Mouse (Mus musculus) forebrain, embryonic 16.5 days (tissue): ENCODE data around the gene Ctnna2. TPM values are rescaled to one million over a fixed set of nuclear protein-coding genes. Genes with fewer than 3 reads are reported as not detected.
A peak's percentile ranks its signal among the peaks of the same experiment; 100 is the strongest.

Experiments used
- ATAC-seq: fragments of 200-750 bp; cut with Nextera tagmentation; 2 replicates; pipeline ENCODE4 v1.8.0; 2017; ENCODE audit warnings: mild to moderate bottlenecking, moderate library complexity
- H3K27ac ChIP-seq: fragments of 300-500 bp; sonication (generic); 2 replicates; pipeline ENCODE4 v1.5.1; 2014; ENCODE audit warnings: low read length, control low read depth
- H3K27me3 ChIP-seq: fragments of 300-500 bp; sonication (generic); replicated peaks from 2 replicates; pipeline ENCODE4 v1.6.1; 2014; ENCODE audit warnings: low read length; ENCODE audit not compliant: control insufficient read depth, insufficient read depth
- H3K36me3 ChIP-seq: fragments of 300-500 bp; sonication (generic); 2 replicates; pipeline ENCODE4 v1.6.1; 2014; ENCODE audit not compliant: control insufficient read depth, insufficient read depth
- H3K4me1 ChIP-seq: fragments of 300-500 bp; sonication (generic); replicated peaks from 2 replicates; pipeline ENCODE4 v1.6.1; 2014; ENCODE audit warnings: low read length; ENCODE audit not compliant: control insufficient read depth, insufficient read depth
- H3K4me2 ChIP-seq: fragments of 300-500 bp; sonication (generic); 2 replicates; pipeline ENCODE4 v1.6.1; 2014; ENCODE audit warnings: mild to moderate bottlenecking, low read length, control low read depth
- H3K4me3 ChIP-seq: fragments of 300-500 bp; sonication (generic); replicated peaks from 2 replicates; pipeline ENCODE4 v1.5.1; 2014; ENCODE audit warnings: mild to moderate bottlenecking, low read length, control low read depth
- H3K9ac ChIP-seq: fragments of 300-500 bp; sonication (generic); replicated peaks from 2 replicates; pipeline ENCODE4 v1.6.1; 2014; ENCODE audit warnings: low read depth, low read length, control low read depth
- H3K9me3 ChIP-seq: fragments of 300-500 bp; sonication (generic); 2 replicates; pipeline ENCODE4 v1.6.1; 2016; ENCODE audit warnings: low read length; ENCODE audit not compliant: control insufficient read depth
- WGBS: fragments of 180-500 bp; shearing (Covaris S2); extraction: QIAGEN DNeasy Blood & Tissue Kit; methylation state at CpG from one replicate; pipeline ENCODE4 v1.1.7; 2014; 5-methylcytosine and 5-hydroxymethylcytosine counted together
- polyA plus RNA-seq: library from polyadenylated mRNA; unstranded; fragments of >200 nt; fragmentation: Nextera tagmentation; extraction: Ambion mirVana; gene quantifications from 2 replicates; pipeline ENCODE4 v1.2.1, GENCODE M21; 2015

Ctnna2 gene
- polyA plus RNA-seq, 1 experiment from 2014 or later, result 149 TPM

GRCm38 (mm10) chr6:77075396-77076376 is 903.8 kb downstream of the Ctnna2 start:
- H3K27ac ChIP-seq, result 0 out of 2 replicates have a peak overlapping the region, but pooled peaks have one; percentile 27
- H3K9ac ChIP-seq, result no peak overlapping the region
- H3K4me3 ChIP-seq, result no peak overlapping the region
- 22% methylated on average over 14 of the region's 14 CpGs for WGBS
- peaks cover 6% of the 10 kb centered on the region; the same call in 1 of the 2 replicates for H3K4me1 ChIP-seq
- H3K27me3 ChIP-seq, result no peaks in the 10 kb centered on the region
- H3K9me3 ChIP-seq, result no peaks in the 10 kb centered on the region
- H3K36me3 ChIP-seq, result no peaks in the 10 kb centered on the region
- ATAC-seq, result peak; percentile 99
- no peak overlapping the region for H3K4me2 ChIP-seq

GRCm38 (mm10) chr6:77069595-77069994 is 909.9 kb downstream of the Ctnna2 start:
- Histone ChIP-seq H3K4me3 (no peak overlapping the region), H3K4me1 (peaks cover 6% of the 10 kb centered on the region), H3K9ac (no peak overlapping the region), H3K27me3 (no peaks in the 10 kb centered on the region), H3K4me2 (no peak overlapping the region), H3K9me3 (no peaks in the 10 kb centered on the region), H3K36me3 (no peaks in the 10 kb centered on the region), H3K27ac (no peak overlapping the region)
- 13% methylated on average over 3 of the region's 3 CpGs for WGBS
- peak; percentile 81 for ATAC-seq

GRCm38 (mm10) chr6:77050690-77051089 is 928.8 kb downstream of the Ctnna2 start:
- Histone ChIP-seq H3K4me1 (peaks cover 6% of the 10 kb centered on the region; the same call in 1 of the 2 replicates), H3K27ac (no peak overlapping the region), H3K4me3 (no peak overlapping the region), H3K9me3 (no peaks in the 10 kb centered on the region), H3K9ac (no peak overlapping the region), H3K4me2 (no peak overlapping the region), H3K27me3 (no peaks in the 10 kb centered on the region), H3K36me3 (no peaks in the 10 kb centered on the region)
- peak; percentile 86 for ATAC-seq
- 4% methylated on average over 3 of the region's 3 CpGs for WGBS

- WGBS, result 17% methylated on average over 2 of the region's 2 CpGs
- no peaks in the 10 kb centered on the region for H3K36me3 ChIP-seq
- H3K27ac ChIP-seq, result no peak overlapping the region
- H3K9me3 ChIP-seq, result no peaks in the 10 kb centered on the region
- no peaks in the 10 kb centered on the region for H3K27me3 ChIP-seq
- H3K9ac ChIP-seq, result no peak overlapping the region
- H3K4me2 ChIP-seq, result no peak overlapping the region
- H3K4me3 ChIP-seq, result no peak overlapping the region
- peaks cover 6% of the 10 kb centered on the region; the same call in 1 of the 2 replicates for H3K4me1 ChIP-seq
- ATAC-seq, result 0 out of 2 replicates have a peak, but pooled peaks have one; percentile 6
Measured at GRCm38 (mm10) chr6:77050193-77050592, 929.3 kb downstream of the Ctnna2 start.

- H3K9ac ChIP-seq, result no peak overlapping the region
- H3K4me1 ChIP-seq, result peaks cover 6% of the 10 kb centered on the region; the same call in 1 of the 2 replicates
- 10% methylated on average over 1 of the region's 1 CpGs for whole genome bisulfite sequencing
- H3K36me3 ChIP-seq, result no peaks in the 10 kb centered on the region
- H3K9me3 ChIP-seq, result no peaks in the 10 kb centered on the region
- H3K27me3 ChIP-seq, result no peaks in the 10 kb centered on the region
- peak; percentile 56 for ATAC-seq
- no peak overlapping the region for H3K27ac ChIP-seq
- no peak overlapping the region for H3K4me2 ChIP-seq
- H3K4me3 ChIP-seq, result no peak overlapping the region
Measured at GRCm38 (mm10) chr6:77047568-77047967, 931.9 kb downstream of the Ctnna2 start.

GRCm38 (mm10) chr6:77025066-77025465 is 954.4 kb downstream of the Ctnna2 start:
- no peaks in the 10 kb centered on the region for H3K4me1 ChIP-seq
- H3K27me3 ChIP-seq, result no peaks in the 10 kb centered on the region
- ATAC-seq, result no peak
- no peaks in the 10 kb centered on the region for H3K36me3 ChIP-seq
- H3K9me3 ChIP-seq, result no peaks in the 10 kb centered on the region
- no peak overlapping the region for H3K9ac ChIP-seq
- H3K4me3 ChIP-seq, result no peak overlapping the region
- no peak overlapping the region for H3K4me2 ChIP-seq
- H3K27ac ChIP-seq, result no peak overlapping the region

GRCm38 (mm10) chr6:77013194-77013593 is 966.3 kb downstream of the Ctnna2 start:
- peak; percentile 61; the same call in 1 of the 2 replicates for ATAC-seq
- H3K27me3 ChIP-seq, result no peaks in the 10 kb centered on the region
- H3K9me3 ChIP-seq, result no peaks in the 10 kb centered on the region
- 52% methylated on average over 2 of the region's 2 CpGs for WGBS
- no peaks in the 10 kb centered on the region for H3K4me1 ChIP-seq
- H3K27ac ChIP-seq, result no peak overlapping the region
- no peaks in the 10 kb centered on the region for H3K36me3 ChIP-seq
- no peak overlapping the region for H3K9ac ChIP-seq
- H3K4me3 ChIP-seq, result no peak overlapping the region
- H3K4me2 ChIP-seq, result no peak overlapping the region

- H3K27me3 ChIP-seq, result no peaks in the 10 kb centered on the region
- no peaks in the 10 kb centered on the region for H3K36me3 ChIP-seq
- H3K9me3 ChIP-seq, result no peaks in the 10 kb centered on the region
- H3K9ac ChIP-seq, result no peak overlapping the region
- 68% methylated on average over 1 of the region's 1 CpGs for WGBS
- no peak overlapping the region for H3K4me3 ChIP-seq
- no peaks in the 10 kb centered on the region for H3K4me1 ChIP-seq
- ATAC-seq, result no peak
- H3K27ac ChIP-seq, result no peak overlapping the region
- H3K4me2 ChIP-seq, result no peak overlapping the region
Measured at GRCm38 (mm10) chr6:77011001-77011400, 968.5 kb downstream of the Ctnna2 start.

- Histone ChIP-seq H3K27me3 (no peaks in the 10 kb centered on the region), H3K36me3 (no peaks in the 10 kb centered on the region), H3K9me3 (no peaks in the 10 kb centered on the region), H3K4me2 (no peak overlapping the region), H3K9ac (no peak overlapping the region), H3K4me1 (no peaks in the 10 kb centered on the region), H3K4me3 (no peak overlapping the region), H3K27ac (no peak overlapping the region)
- ATAC-seq, result no peak
- 79% methylated on average over 3 of the region's 3 CpGs for WGBS
Measured at GRCm38 (mm10) chr6:76992128-76992527, 987.4 kb downstream of the Ctnna2 start.
